Mouse (Mus musculus) embryo, embryonic 9.5 days (tissue): ENCODE measurements around the gene Coro6.

Experiments
- DNase-seq: peaks from one replicate; pipeline ENCODE4 v3.0.0-alpha.2; 2017; ENCODE audit errors: extremely low spot score

Gene Coro6

GRCm38 (mm10) chr11:77512891-77513810 lies 50.9 kb downstream of the Coro6 start:
- peak; percentile 97 for DNase-seq

- DNase-seq, result no peak
Observed at GRCm38 (mm10) chr11:77513811-77514170, 51.6 kb downstream of the Coro6 start.

GRCm38 (mm10) chr11:77514281-77514831 lies 52.1 kb downstream of the Coro6 start:
- peak; percentile 34 for DNase-seq

- DNase-seq, result peak; percentile 84
Observed at GRCm38 (mm10) chr11:77514832-77515636, 52.8 kb downstream of the Coro6 start, which contains the start of gene Abhd15. TSS of gene Abhd15 (plus strand) at chr11:77515121.

- DNase-seq, result no peak
Observed at GRCm38 (mm10) chr11:77515637-77516552, 53.7 kb downstream of the Coro6 start, which contains the start of gene Trp53i13. TSS of gene Trp53i13 (minus strand) at chr11:77515980.

- DNase-seq, result no peak
Observed at GRCm38 (mm10) chr11:77516553-77517425, 54.6 kb downstream of the Coro6 start.

- no peak for DNase-seq
Observed at GRCm38 (mm10) chr11:77518051-77518798, 56.0 kb downstream of the Coro6 start.

GRCm38 (mm10) chr11:77519043-77519442 lies 56.8 kb downstream of the Coro6 start, which contains the start of gene Gm10392:
TSS of gene Gm10392 (minus strand) at chr11:77519198.
- no peak for DNase-seq
